Mouse (Mus musculus) left cerebral cortex, postnatal 36 days (tissue): ENCODE measurements around the gene Uts2. TPM values are rescaled to one million over a fixed set of nuclear protein-coding genes. Genes with fewer than 3 reads are reported as not detected.

Source experiments
- DNase-seq, 2 experiments: peaks; one replicate each; pipeline ENCODE4 v3.0.0; 2021 to 2022; ENCODE audit warnings: low spot score in 2 of 2, mixed read lengths in 1 of 2
- intact Hi-C: fragments of 180-260 bp; cut with DNase I; formaldehyde crosslinking; loops from one replicate; pipeline ENCODE4 v1.15.1; 2025
- total RNA-seq, 2 experiments: library from RNA; stranded (reverse); gene quantifications; 2 replicates each; pipeline ENCODE4 v1.2.3; 2021

Uts2 gene
- total RNA-seq, result not detected

DNA sequence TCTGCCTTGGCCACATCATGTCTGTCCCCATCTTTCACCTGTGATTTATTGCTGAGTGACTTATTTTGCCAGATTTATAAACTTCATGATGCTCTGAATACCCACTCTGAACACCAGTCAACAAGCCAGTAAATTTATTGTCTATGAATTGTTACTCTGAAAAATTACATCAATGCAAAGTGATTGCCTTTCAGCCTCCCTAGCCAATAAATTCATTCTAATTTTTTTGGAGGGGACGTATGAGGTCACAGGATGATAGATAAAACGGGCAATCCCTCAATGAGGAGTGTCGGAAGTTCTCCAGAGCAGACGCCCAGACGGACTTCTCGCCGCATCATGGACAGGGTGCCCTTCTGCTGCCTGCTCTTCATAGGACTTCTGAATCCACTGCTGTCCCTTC is at the start of gene Uts2:
Gene Uts2 (plus strand): TSS at position 301 of the 400 bp plus-strand sequence.
- intact Hi-C loops, result no loop called here
- DNase-seq, result no peak

DNA sequence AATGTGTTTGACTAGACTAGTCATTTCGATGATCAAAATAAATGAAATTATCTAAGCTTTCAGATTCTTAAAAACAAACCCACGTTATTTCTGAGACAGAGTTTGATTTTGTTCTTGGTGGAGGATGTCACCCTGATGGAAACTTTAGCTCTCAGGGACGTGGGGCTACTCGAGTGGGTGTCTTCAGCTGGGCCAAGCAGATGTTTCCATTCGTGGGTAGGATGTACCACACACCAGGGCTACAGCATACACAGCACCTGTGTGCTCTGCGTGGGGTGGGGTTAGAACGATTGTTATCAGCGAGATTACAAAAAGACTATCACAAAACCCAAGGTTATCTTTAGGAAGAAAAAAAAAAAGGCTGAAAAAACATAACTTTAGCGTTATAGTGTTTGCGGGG is 45.9 kb upstream of the Uts2 start:
- DNase-seq, result no peak
- intact Hi-C loops, result no loop called here

DNA sequence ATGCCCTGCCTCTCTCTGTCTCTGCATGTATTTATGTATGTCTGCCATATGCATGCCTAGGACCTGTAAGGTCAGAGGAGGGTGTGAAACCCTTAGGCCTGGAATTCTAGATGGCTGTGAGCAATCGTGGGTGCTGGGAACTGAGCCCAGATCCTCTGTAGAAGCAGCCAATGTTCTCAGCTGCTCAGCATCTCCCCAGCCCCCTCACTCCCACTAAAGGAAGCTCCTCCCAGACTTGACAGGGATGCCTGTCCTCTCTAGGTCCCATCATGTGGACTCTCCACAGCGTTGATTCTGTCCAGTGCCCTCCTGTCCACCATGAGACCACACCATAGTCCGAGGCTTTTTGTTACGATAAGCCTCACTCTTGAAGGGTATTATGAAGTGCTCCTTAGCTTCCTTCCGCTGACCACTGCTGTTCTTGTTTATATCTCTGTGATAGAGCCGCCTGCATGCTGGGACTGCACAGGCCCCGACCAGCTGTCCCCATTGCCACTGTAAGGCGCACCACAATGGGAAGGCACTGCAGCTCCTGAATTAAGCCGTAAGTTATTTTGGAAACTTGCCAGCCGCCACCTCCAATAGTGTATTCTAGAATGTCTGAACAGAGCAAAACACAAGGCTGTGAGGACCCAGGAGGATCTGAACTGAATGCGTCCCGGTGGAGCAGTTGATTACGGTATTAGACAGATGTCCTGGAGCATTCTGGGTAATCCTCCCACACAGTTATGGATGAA is 40.4 kb upstream of the Uts2 start:
- no peak for DNase-seq
- intact Hi-C loops, result no loop called here

DNA sequence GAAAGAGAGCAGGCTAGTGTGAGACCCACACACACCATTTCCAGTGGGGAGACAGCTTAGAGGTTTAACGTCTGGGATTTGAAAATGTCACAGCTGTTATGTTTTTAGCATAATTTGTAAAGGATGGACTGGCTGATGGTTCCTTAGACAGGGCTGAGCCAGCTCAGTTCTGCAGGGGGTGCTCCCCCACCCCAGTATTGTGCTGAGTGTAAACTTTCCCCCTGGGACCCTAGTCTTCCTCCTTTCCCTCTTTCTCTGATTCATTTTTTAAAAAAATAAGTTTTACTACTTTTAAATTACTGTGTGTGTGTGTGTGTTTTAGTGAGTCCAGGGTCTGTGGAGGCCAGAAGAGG is 39.8 kb upstream of the Uts2 start:
- no peak for DNase-seq
- intact Hi-C loops, result no loop called here

DNA sequence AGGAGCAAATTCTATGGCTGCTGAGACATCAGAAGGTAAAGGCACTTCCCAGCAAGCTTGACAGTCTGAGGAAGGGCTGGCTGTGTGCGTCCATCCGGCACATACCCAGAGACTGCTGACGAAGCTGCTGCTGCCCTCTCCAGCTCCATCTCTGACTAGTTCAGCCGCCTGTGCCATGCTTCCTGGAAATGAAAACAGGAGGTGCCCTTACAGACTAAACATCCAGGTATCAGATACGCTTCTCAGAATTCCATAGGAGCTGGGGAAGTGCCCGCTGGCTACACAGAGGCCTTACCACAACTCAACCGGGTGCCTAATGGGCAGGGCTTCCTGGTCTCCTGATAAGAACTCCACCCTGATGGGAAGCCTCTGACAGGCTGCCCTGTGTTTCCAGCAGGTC is 38.4 kb upstream of the Uts2 start:
- intact Hi-C loops, result no loop called here
- no peak for DNase-seq

DNA sequence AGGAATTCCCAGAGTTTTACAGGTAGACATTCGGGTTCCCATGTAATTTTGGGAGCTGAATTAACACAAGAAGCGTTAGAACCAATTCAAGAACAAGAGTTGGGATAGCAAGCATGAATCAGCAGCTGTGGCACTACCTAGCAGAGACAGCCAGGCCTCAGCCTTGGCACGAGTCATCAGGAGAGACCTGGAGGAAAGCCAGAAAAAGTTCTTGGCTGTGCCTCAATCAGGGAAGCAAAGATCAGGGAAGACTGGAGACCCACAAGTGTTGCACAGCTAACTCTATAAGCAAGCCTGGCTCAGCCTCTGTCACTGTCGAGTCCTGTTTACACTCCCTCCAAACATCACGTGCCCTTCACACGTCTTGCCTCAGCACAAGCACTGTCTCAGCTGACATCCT is 34.7 kb upstream of the Uts2 start:
- intact Hi-C loops, result loop anchor here (5.0 kb wide), 1 partner anchor 40 kb away; no protein-coding TSS in a partner anchor
- DNase-seq, result no peak

DNA sequence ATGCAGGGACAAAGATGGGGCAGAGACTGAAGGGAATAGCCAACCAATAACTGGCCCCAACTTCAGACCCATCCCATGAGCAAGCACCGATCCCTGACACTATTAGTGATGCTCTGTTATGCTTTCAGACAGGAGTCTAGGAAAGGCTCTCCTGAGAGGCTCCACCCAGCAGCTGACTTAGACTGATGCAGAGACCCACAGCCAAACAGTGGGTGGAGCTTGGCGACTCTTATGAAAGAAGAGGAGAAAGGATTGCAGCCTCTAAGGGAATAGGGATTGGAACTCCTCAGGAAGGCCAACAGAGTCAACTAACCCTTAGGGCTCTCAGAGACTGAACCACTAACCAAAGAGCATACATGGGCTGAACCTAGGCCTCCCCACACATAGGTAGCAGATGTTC is 33.2 kb upstream of the Uts2 start:
- intact Hi-C loops, result loop anchor here (5.0 kb wide), 1 partner anchor 41 kb away; no protein-coding TSS in a partner anchor
- DNase-seq, result no peak

DNA sequence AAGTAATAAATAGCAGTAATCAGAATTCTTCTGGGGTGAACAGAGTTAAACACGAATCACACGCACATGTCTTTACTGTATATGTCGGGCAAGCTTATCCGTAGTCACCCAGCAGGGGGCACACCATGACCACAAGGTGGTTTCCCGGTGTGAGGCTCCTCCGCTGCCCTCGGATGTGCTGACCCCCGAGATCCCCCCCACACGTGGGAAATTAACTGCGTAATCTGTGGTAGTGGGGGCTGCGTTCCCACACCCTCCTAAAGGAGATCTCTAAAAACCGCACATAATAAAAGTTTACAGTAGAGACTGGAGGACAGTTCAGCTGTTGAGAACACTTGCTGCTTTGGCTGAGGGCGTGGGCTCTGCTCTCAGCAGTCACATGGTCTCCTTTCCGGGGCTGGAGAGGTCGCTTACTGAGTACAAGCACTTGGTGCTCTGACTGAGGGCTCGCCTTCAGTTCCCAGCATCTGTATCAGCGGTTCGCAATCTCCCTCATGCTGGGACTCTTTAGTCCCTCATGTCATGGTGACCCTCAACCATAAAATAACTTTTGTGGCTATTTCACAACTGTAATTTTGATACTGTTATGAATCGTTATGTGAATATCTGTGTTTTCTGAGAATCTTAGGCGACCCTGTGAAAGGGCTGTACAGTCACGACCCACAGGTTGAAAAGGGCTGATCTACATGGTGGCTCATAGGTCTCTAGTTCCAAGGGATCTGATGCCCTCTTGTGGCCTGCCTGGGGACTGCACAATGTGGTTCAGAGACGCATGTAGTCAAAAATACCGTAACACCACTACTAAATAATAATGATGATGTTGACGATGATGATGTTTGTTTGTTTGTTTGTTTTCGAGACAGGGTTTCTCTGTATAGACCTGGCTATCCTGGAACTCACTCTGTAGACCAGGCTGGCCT is 32.0 kb upstream of the Uts2 start:
- DNase-seq, result peak; percentile 70 to 78
- intact Hi-C loops, result loop anchor here (5.0 kb wide), 1 partner anchor 43 kb away; no protein-coding TSS in a partner anchor

DNA sequence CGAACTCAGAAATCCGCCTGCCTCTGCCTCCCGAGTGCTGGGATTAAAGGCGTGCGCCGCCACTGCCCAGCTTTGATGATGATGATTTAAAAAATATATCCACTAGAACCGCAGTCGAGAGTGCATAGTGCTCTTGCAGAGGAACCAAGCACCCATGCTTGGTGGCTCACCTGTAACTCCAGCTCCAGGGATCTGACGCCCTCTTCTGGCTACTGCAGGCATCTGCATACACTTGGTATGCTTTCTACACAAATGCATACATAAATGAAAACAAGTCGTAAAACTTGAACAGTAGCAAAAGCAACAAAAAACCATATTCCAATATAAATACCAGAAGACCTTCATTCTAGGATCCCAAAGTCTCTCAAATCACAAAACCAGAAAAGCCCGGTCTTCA is 31.3 kb upstream of the Uts2 start:
- intact Hi-C loops, result no loop called here
- DNase-seq, result no peak

DNA sequence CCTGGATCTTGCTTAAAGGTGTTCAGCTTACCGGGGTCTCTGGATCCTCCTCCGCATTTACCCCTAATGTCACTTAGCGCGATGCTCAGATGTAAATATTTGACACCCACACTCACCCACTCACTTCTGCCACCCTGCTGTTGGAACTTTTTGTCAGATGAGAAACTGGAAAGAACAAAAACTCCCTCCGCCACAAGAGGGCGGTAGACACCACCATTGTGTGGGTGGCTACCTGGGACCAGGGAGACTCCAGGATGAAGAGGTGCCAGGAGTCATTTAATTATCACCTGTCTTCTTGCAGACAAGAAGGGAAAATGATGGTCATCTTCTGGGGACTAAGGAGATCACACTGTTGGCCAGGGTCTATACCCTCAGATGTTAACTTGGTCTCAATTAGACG is 30.3 kb upstream of the Uts2 start:
- DNase-seq, result peak; percentile 32 to 45
- intact Hi-C loops, result no loop called here

DNA sequence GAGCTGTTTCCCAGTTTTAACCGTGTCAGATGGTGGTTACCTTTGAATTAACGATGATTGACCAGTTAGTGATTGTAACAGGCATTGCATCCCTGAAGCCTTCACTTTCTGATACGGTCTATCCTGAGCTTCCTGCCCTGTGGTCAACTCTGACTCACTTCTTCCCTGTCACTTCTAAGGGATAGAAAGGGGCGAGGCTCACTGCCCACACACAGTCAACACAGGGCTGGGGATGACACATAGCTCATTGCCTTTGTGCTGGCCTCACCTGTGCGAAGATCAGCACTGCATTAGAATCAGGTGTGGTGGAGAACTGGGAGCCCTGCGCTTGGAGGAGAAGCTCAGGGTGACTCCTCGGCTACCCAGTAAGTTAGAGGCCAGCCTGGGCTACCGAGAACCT is 27.9 kb upstream of the Uts2 start:
- intact Hi-C loops, result no loop called here
- DNase-seq, result no peak

DNA sequence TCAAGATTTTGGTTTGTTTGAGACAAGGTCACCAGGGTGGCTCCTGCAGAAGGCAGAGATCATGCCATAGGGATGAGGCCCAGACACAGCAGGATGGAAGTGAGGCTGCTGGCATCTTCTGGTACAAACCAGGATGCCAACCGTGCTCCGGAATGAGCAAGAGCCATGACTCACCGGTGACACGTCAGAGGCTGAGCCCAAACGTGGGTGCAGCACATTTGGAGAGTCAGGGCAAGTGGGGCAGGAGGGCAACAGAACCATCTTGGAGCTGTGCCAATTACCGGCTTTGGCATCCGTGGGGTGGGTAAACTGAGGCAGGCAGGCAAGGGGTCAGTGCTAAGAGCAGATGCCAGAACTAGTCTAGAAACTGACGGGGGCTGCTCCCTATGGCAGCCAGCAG is 23.6 kb upstream of the Uts2 start:
- intact Hi-C loops, result no loop called here
- DNase-seq, result no peak

DNA sequence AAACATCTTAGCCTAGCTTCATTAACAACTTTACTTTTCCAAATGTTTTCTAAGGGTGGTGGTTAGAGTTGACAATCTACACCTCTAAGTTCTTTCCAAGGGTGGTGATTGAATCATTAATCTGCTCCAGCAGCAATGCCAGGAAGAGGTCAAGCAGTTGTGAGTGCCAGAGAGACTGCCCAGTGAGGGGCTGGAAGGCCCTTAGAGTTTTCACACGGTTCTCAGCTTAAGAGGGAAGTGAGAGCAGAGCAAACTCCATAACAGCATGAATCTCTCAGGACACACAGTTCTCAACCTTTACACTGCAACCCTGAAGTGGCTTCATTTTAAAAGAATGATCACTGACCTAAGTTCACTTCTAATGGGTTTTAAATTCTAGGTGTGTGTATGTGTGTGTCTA is 21.8 kb upstream of the Uts2 start:
- intact Hi-C loops, result no loop called here
- DNase-seq, result no peak

DNA sequence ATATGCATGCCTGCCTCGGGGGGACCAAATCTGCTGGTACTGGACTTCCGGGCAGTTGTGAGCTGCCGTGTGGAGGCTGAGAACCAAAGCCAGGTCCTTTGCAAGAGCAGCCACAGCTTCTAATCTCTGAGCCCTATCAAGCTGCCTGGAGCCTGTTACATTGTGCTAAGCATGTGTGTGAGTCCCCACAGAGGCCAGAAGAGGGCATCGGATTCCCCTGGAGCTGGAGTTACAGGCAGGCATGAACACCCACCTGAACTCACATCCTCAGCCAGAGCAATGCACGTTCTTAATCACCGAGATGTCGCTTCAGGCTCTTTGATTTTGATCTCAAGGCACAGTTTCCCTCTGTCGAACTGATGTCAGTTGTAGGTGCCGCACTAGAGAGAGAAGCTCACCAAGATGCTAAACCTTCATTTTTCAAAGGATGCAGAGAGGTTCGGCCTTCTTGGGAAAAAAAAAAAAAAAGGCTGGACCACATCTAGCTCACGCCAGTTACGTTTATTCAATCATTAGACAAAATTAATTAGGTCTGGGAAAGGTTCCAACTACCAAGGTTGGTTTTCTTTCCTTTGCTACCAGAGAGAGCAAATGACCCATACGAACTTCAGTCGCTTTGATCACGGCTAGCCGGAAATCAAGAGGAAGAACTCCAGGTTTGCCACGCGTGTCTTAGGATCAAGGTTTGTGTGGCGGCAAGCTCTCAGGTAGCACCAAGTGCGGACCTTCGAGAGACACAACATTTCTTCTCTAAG is 18.6 kb upstream of the Uts2 start:
- intact Hi-C loops, result no loop called here
- DNase-seq, result no peak

DNA sequence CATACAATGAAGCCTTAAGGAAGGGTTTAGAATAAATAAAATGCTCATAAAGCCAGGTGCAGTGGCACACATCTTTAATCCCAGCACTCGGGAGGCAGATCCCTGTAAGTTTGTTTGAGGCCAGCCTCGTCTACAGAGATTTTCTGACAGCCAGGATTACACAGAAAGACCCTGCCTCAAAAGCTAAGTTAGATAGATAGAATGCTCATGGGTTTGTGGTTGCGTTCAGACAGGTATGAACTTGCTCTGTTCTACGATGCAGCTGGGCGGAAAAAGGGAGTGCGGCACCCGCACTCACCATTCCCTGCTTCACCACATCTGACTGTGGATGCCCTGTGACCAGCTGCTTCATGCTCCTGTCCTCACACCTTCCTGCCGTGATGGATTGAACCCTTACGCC is 17.4 kb upstream of the Uts2 start:
- DNase-seq, result no peak
- intact Hi-C loops, result no loop called here

DNA sequence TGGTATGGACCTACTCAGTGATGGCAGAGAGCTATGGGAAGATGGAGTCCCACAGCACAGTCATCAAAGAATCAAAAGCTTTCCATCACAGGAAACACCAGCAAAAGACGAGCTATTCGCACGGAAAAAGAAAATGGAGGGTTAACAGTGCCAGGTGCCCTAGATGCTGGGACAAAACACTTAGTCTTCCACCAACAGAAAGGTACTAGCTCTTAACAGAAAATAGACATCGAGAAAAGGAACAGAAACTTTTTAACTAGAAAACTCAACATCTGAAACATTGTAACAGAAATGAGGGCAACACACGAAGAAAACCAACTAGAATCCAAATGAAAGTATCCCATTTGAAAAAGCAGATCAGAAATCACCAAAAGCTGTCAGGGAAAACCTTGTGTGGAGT is 16.7 kb upstream of the Uts2 start:
- no peak for DNase-seq
- intact Hi-C loops, result no loop called here

DNA sequence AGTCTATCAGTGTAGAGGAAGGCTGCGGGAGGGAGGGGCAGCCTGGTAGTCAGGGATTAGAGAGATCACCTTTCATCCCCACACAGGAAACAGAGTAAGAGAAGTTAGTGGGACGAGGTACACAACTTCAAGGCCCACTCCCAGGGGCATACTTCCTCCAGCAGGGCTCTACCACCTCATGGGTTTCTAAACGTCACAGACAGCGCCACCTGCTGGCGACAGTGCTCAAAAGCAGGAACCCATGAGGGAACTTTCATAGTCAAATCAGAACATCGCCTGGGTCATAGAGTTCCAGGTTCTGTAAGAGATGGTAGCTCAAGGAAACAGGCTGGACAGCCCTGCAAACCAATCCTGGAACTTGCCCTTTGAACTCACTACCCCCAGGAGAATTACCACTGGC is 6.7 kb upstream of the Uts2 start:
- no peak for DNase-seq
- intact Hi-C loops, result no loop called here

DNA sequence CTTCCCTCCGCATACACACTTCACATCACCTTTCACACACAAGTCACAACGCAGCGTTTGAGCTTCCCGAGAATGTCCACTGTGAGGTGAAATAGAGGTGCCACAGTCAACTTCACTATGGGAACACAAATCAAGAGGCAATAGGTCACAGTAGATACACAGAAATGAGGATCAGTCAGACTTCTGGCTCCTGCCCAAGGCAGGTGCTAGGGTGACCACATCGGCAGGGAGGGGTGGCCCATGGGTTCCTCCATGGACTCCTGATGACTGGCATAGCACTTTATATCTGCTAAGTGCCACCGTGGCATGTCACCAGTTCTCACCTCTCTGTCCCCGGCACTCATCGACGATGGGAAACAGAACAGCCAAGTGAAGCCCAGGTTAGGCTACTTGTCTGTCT is 1.7 kb downstream of the Uts2 start:
- intact Hi-C loops, result no loop called here
- no peak for DNase-seq

DNA sequence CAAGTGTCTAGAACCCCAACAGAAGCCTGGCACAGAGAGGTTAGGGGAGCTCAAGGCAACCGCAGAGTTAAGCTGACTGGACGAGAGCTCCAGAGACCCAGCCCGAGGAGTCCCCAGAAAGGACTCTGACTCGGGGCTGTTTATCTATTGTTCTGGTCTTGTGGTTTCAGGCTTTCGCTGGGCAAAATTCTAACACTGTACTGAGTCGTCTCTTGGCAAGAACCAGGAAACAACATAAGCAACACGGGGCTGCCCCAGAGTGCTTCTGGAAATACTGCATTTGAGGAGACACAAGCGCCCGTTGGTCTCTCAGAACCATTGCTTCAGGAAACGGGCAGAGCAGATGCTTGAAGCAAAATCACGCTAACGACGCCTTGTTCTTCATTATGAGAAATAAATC is 4.5 kb downstream of the Uts2 start:
- intact Hi-C loops, result no loop called here
- DNase-seq, result no peak

DNA sequence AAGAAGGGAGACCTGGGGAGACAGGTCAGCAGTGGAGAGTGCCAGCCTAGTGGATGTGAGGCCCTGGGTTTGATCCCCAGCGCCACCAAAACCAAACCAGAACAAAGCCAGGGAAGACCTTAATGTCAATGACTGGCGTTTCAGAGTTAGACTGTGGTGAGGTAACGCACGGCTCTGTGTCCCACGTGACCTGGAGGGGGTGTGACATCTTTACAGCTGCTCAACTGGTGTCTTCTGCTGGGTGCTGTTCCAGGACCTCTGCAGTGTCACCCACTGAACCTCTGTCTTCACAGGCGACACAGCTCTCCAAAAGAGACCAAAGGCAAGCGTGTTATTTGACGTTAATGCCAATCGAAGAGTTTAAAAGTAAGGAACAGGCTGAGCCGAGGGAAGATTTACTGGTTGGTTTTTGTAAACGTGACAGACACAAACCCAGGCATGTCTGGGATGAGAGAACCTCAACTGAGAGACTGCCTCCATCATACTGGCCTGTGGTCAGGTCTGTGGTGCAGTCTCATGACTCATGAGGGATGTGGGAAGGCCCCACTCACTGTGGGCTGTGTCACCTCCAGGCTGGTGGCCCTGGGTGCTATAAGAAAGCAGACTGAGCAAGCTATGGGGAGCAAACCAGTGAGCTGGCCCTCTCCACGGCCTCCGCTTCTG is 8.9 kb downstream of the Uts2 start:
- intact Hi-C loops, result no loop called here
- no peak for DNase-seq
